Mouse (Mus musculus) midbrain, postnatal 0 days (tissue): Measurements from ENCODE around the gene Aig1. TPM values are rescaled to one million over a fixed set of nuclear protein-coding genes. Genes with fewer than 3 reads are reported as not detected.

ENCODE experiments used
- ATAC-seq: fragments of 200-750 bp; cut with Nextera tagmentation; 2 replicates; pipeline ENCODE4 v1.8.0; 2017; ENCODE audit warnings: moderate number of reproducible peaks, mild to moderate bottlenecking, moderate TSS enrichment, moderate library complexity; ENCODE audit not compliant: low FRiP score
- DNase-seq: peaks from one replicate; pipeline ENCODE4 v3.0.0-alpha.2; 2015; ENCODE audit warnings: low spot score
- H3K27ac ChIP-seq: fragments of 300-500 bp; sonication (generic); 2 replicates; pipeline ENCODE4 v1.5.1; 2014; ENCODE audit warnings: low read depth, mild to moderate bottlenecking, low read length, mixed read lengths
- H3K27me3 ChIP-seq: fragments of 300-500 bp; sonication (generic); 2 replicates; pipeline ENCODE4 v1.6.1; 2014; ENCODE audit warnings: low read length, control low read depth, mixed read lengths; ENCODE audit not compliant: insufficient read depth
- H3K36me3 ChIP-seq: fragments of 300-500 bp; sonication (generic); 2 replicates; pipeline ENCODE4 v1.6.1; 2014; ENCODE audit warnings: low read length, control low read depth, mixed read lengths; ENCODE audit not compliant: insufficient read depth
- H3K4me1 ChIP-seq: fragments of 300-500 bp; sonication (generic); 2 replicates; pipeline ENCODE4 v1.6.1; 2014; ENCODE audit warnings: mild to moderate bottlenecking, control low read depth, antibody characterized with exemption, low read length, mixed read lengths; ENCODE audit not compliant: insufficient read depth
- H3K4me2 ChIP-seq: fragments of 300-500 bp; sonication (generic); 2 replicates; pipeline ENCODE4 v1.6.1; 2014; ENCODE audit warnings: low read depth, mild to moderate bottlenecking, low read length, mixed read lengths; ENCODE audit not compliant: poor library complexity, severe bottlenecking
- H3K4me3 ChIP-seq: fragments of 300-500 bp; sonication (generic); 2 replicates; pipeline ENCODE4 v1.5.1; 2014; ENCODE audit warnings: low read depth, mild to moderate bottlenecking, low read length, moderate library complexity
- H3K9ac ChIP-seq: fragments of 300-500 bp; sonication (generic); replicated peaks from 2 replicates; pipeline ENCODE4 v1.6.1; 2014; ENCODE audit warnings: mild to moderate bottlenecking, low read length, moderate library complexity, mixed read lengths; ENCODE audit not compliant: poor library complexity, severe bottlenecking
- H3K9me3 ChIP-seq: fragments of 300-500 bp; sonication (generic); 2 replicates; pipeline ENCODE4 v1.6.1; 2016; ENCODE audit warnings: low read length, control low read depth
- CTCF ChIP-seq: IDR thresholded peaks from 2 replicates; pipeline ENCODE4 v1.5.1; 2016; ENCODE audit warnings: antibody characterized with exemption, mild to moderate bottlenecking
- WGBS: fragments of 180-500 bp; shearing (Covaris S2); extraction: QIAGEN DNeasy Blood & Tissue Kit; methylation state at CpG from one replicate; pipeline ENCODE4 v1.1.7; 2014; 5-methylcytosine and 5-hydroxymethylcytosine counted together
- polyA plus RNA-seq: library from polyadenylated mRNA; unstranded; fragments of >200 nt; fragmentation: Nextera tagmentation; extraction: Ambion mirVana; gene quantifications from 2 replicates; pipeline ENCODE4 v1.2.1, GENCODE M21; 2015
- total RNA-seq: library from RNA; depleted of rRNA; stranded (reverse); fragments of >200 nt; gene quantifications from 2 replicates; pipeline ENCODE4 v1.2.3, GENCODE M21; 2014

Aig1 gene
- total and polyA plus RNA-seq, 2 experiments from 2014 or later: 101 to 103 TPM

- Histone ChIP-seq H3K4me3 (no peak overlapping the region), H3K9ac (no peak overlapping the region), H3K4me1 (no peaks in the 10 kb centered on the region), H3K9me3 (no peaks in the 10 kb centered on the region), H3K4me2 (no peak overlapping the region), H3K27ac (no peak overlapping the region), H3K36me3 (no peaks in the 10 kb centered on the region), H3K27me3 (no peaks in the 10 kb centered on the region)
- WGBS: 76% methylated on average over 6 of the region's 6 CpGs
- no peak for DNase-seq
- TF ChIP-seq CTCF: no peak
- ATAC-seq: no peak
Observed at GRCm38 (mm10) chr10:13767076-13767475, 101.7 kb downstream of the Aig1 start.

GRCm38 (mm10) chr10:13763151-13763550, 105.6 kb downstream of the Aig1 start:
- no peaks in the 10 kb centered on the region for H3K9me3 ChIP-seq
- TF ChIP-seq CTCF: no peak
- H3K27me3 ChIP-seq: no peaks in the 10 kb centered on the region
- 0 out of 2 replicates have a peak, but pooled peaks cover 2% of the 10 kb centered on the region for H3K4me1 ChIP-seq
- no peak overlapping the region for H3K4me2 ChIP-seq
- 77% methylated on average over 2 of the region's 2 CpGs for WGBS
- DNase-seq: no peak
- ATAC-seq: no peak
- H3K27ac ChIP-seq: no peak overlapping the region
- no peaks in the 10 kb centered on the region for H3K36me3 ChIP-seq
- no peak overlapping the region for H3K9ac ChIP-seq
- H3K4me3 ChIP-seq: no peak overlapping the region

GRCm38 (mm10) chr10:13754712-13755111, 114.1 kb downstream of the Aig1 start:
- Histone ChIP-seq H3K4me2 (no peak overlapping the region), H3K27ac (no peak overlapping the region), H3K9me3 (no peaks in the 10 kb centered on the region), H3K36me3 (peaks cover 3% of the 10 kb centered on the region; the same call in 1 of the 2 replicates), H3K9ac (no peak overlapping the region), H3K27me3 (no peaks in the 10 kb centered on the region), H3K4me1 (no peaks in the 10 kb centered on the region), H3K4me3 (no peak overlapping the region)
- no peak for TF ChIP-seq CTCF
- ATAC-seq (no peak), DNase-seq (no peak)
- WGBS: 100% methylated on average over 1 of the region's 1 CpGs

- Histone ChIP-seq H3K27me3 (no peaks in the 10 kb centered on the region), H3K9ac (no peak overlapping the region), H3K36me3 (peaks cover 3% of the 10 kb centered on the region; the same call in 1 of the 2 replicates), H3K9me3 (no peaks in the 10 kb centered on the region), H3K4me3 (no peak overlapping the region), H3K27ac (no peak overlapping the region), H3K4me2 (no peak overlapping the region), H3K4me1 (no peaks in the 10 kb centered on the region)
- no peak for ATAC-seq
- WGBS: 80% methylated on average over 5 of the region's 5 CpGs
- DNase-seq: no peak
- no peak for TF ChIP-seq CTCF
Observed at GRCm38 (mm10) chr10:13753777-13754176, 115.0 kb downstream of the Aig1 start.

- Histone ChIP-seq H3K27me3 (no peaks in the 10 kb centered on the region), H3K9me3 (no peaks in the 10 kb centered on the region), H3K36me3 (no peaks in the 10 kb centered on the region), H3K9ac (no peak overlapping the region), H3K4me1 (no peaks in the 10 kb centered on the region), H3K4me2 (no peak overlapping the region), H3K4me3 (no peak overlapping the region), H3K27ac (no peak overlapping the region)
- no peak for TF ChIP-seq CTCF
- 90% methylated on average over 18 of the region's 18 CpGs for WGBS
- ATAC-seq (no peak; the same call in 1 of the 2 replicates), DNase-seq (peak; percentile 48)
Observed at GRCm38 (mm10) chr10:13739494-13740140, 129.2 kb downstream of the Aig1 start.

- ATAC-seq (no peak), DNase-seq (no peak)
- Histone ChIP-seq H3K9me3 (no peaks in the 10 kb centered on the region), H3K4me2 (no peak overlapping the region), H3K36me3 (no peaks in the 10 kb centered on the region; the same call in 1 of the 2 replicates), H3K4me1 (no peaks in the 10 kb centered on the region), H3K4me3 (no peak overlapping the region), H3K9ac (no peak overlapping the region), H3K27ac (no peak overlapping the region), H3K27me3 (no peaks in the 10 kb centered on the region)
- TF ChIP-seq CTCF: no peak
- 89% methylated on average over 4 of the region's 4 CpGs for WGBS
Observed at GRCm38 (mm10) chr10:13730039-13730748, 138.6 kb downstream of the Aig1 start.
